Mouse (Mus musculus) testis, adult 2 months (tissue): Measurements from ENCODE around the gene Ly6g6e.

Experiments
- CTCF ChIP-seq: fragments of 200-500 bp; IDR thresholded peaks from 2 replicates; pipeline ENCODE4 v1.5.1; 2012; ENCODE audit warnings: low read depth, mild to moderate bottlenecking, inconsistent platforms, low read length, moderate library complexity; ENCODE audit not compliant: control insufficient read depth, insufficient read depth, insufficient replicate concordance
- POLR2A ChIP-seq: fragments of 200-500 bp; IDR thresholded peaks from 2 replicates; pipeline ENCODE4 v1.6.1; 2012; ENCODE audit warnings: low read depth, mild to moderate bottlenecking, inconsistent platforms, low read length, moderate library complexity; ENCODE audit not compliant: control insufficient read depth

DNA sequence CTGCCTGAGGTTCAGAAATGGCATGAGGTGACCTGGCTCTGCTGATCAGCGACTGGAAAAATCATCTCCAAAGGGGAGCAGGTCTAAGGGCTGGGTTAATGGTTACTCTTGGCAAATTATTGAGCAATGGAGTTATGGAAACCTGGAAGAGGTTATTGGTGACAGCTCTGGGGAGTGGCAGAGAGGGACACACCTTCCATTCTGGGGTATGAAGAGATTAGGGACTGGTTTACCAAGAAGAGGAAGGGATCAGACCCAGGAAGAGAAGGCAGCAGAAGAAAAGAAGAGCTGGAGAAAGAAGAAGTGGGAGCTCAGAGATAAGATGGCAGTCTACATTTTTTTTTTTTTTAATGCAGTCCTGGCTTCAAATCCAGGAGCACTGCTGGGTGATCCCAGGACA, 29.0 kb upstream of the Ly6g6e start:
- TF ChIP-seq CTCF = no peak
- TF ChIP-seq POLR2A = no peak
